Mouse (Mus musculus): ENCODE results near the gene Chml.

DNA sequence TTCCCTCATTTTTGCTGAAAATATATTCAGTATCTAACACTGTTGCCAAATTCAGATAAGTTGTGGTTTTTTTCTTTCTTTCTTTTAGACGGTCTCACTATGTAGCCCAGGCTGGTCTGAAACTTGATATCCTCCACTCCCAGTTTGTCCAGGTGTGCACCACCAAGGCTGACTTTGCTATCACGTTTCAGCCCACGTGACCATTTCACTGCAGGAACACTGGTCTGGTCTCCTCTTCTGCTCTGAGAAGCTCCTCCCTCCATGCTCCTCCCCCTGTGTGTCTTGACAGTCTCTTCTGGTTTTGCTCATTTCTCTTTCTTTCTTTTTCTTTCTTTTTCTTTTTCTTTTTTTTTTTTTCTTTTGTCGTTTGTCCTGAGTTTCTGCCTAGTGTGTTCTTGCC lies 7.1 kb upstream of the Chml start:
- TF ChIP-seq HCFC1 (IDR thresholded peaks at IDR 0.05; ENCODE audit: borderline replicate concordance, insufficient read depth, low read length): no peak
- TF ChIP-seq MAFK (IDR thresholded peaks at IDR 0.05; ENCODE audit: insufficient read depth, low read depth, low read length): no peak
- no peak for TF ChIP-seq ZNF384 (IDR thresholded peaks at IDR 0.05; ENCODE audit: low read depth, low read length)
- no peak for TF ChIP-seq CHD2 (IDR thresholded peaks at IDR 0.05; ENCODE audit: low read depth, low read length)
- no peak for TF ChIP-seq ZC3H11A (IDR thresholded peaks at IDR 0.05; ENCODE audit: borderline replicate concordance, low read depth, low read length)
